Comparison of ENCODE assay signal across 11 mouse cellular contexts in the genomic region with DNA sequence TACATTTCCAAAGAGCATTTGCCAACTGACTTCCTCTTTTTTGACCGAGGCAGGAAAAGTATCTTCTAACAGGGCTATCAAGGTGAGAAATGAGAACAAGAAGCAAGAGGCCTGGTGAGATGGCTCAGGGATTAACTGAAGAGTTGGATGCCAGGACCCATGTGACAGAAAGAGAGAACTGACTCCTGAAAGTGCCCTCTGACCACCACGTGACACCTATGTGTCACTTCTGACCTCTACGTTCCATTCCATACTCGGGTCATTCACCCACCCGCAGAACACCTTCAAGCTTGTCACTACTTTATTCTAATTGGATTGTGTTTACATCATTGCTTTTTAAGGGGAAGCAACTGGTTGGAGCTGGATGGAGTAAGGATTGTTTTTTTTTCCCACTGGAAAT. TPM values are rescaled to one million over a fixed set of nuclear protein-coding genes. Genes with fewer than 3 reads are reported as not detected.
DNase-seq lines count a peak whose midpoint lies in the region; ATAC-seq and TF ChIP-seq lines count a peak whose summit lies in the region.
"Had no signal": no experiment of that assay in that cellular context is flagged by ENCODE, and none has a peak within 500 bp of the region (broad histone marks: within the 10 kb centered on the region; RNA-seq: fewer than 3 reads in every experiment).

No protein-coding gene starts in this region.

- no peak for DNase-seq in stomach, postnatal 0 days (ENCODE audit: low spot score)
- DNase-seq in kidney, adult 8-10 months, result peak; percentile 76 to 84
- DNase-seq in thymus, postnatal 4 days, result no peak

- no peak overlapping the region for H3K9ac ChIP-seq in hindbrain, embryonic 13.5 days
- H3K9ac ChIP-seq in hindbrain, embryonic 16.5 days (ENCODE audit: low read depth, low read length), result no peak overlapping the region
- no peak overlapping the region for H3K9ac ChIP-seq in stomach, embryonic 16.5 days (ENCODE audit: low read length)
- no peak overlapping the region for H3K9ac ChIP-seq in stomach, postnatal 0 days (ENCODE audit: low read length)
- no peak overlapping the region for H3K9ac ChIP-seq in heart, embryonic 11.5 days (ENCODE audit: low read depth, low read length)
- H3K9ac ChIP-seq: heart, embryonic 15.5 days had no signal

- 50% methylated on average over 5 of the region's 5 CpGs for WGBS in hindbrain, embryonic 13.5 days
- 53% methylated on average over 5 of the region's 5 CpGs for WGBS in hindbrain, embryonic 16.5 days
- WGBS in stomach, embryonic 16.5 days, result 40% methylated on average over 5 of the region's 5 CpGs
- WGBS in stomach, postnatal 0 days, result 35% methylated on average over 5 of the region's 5 CpGs
- 31% methylated on average over 5 of the region's 5 CpGs for WGBS in heart, embryonic 11.5 days (ENCODE audit: insufficient replicate concordance)

- H3K36me3 ChIP-seq in hindbrain, embryonic 13.5 days, result no peaks in the 10 kb centered on the region
- H3K36me3 ChIP-seq in hindbrain, embryonic 16.5 days (ENCODE audit: control insufficient read depth, insufficient read depth, low read length), result no peaks in the 10 kb centered on the region
- H3K36me3 ChIP-seq in stomach, embryonic 16.5 days (ENCODE audit: control insufficient read depth, insufficient read depth, low read length), result no peaks in the 10 kb centered on the region
- H3K36me3 ChIP-seq in stomach, postnatal 0 days (ENCODE audit: control insufficient read depth, insufficient read depth, low read length), result no peaks in the 10 kb centered on the region
- no peaks in the 10 kb centered on the region for H3K36me3 ChIP-seq in heart, embryonic 11.5 days (ENCODE audit: control insufficient read depth, insufficient read depth, low read length)
- H3K36me3 ChIP-seq: heart, embryonic 15.5 days had no signal

- no peak overlapping the region for H3K27ac ChIP-seq in hindbrain, embryonic 13.5 days
- no peak overlapping the region for H3K27ac ChIP-seq in hindbrain, embryonic 16.5 days (ENCODE audit: low read depth, low read length)
- H3K27ac ChIP-seq in stomach, embryonic 16.5 days (ENCODE audit: low read length), result no peak overlapping the region
- no peak overlapping the region for H3K27ac ChIP-seq in stomach, postnatal 0 days (replicated peaks)
- H3K27ac ChIP-seq in heart, embryonic 11.5 days (ENCODE audit: low read depth, low read length), result no peak overlapping the region
- H3K27ac ChIP-seq: heart, embryonic 15.5 days had no signal

- peaks cover 9% of the 10 kb centered on the region; the same call in 1 of the 2 replicates for H3K4me1 ChIP-seq in hindbrain, embryonic 13.5 days (replicated peaks)
- H3K4me1 ChIP-seq in hindbrain, embryonic 16.5 days (ENCODE audit: control insufficient read depth, insufficient read depth, low read depth, low read length), result peaks cover 2% of the 10 kb centered on the region; the same call in 1 of the 2 replicates
- H3K4me1 ChIP-seq in stomach, embryonic 16.5 days (ENCODE audit: control insufficient read depth, insufficient read depth, low read length), result 0 out of 2 replicates have a peak, but pooled peaks cover 3% of the 10 kb centered on the region
- H3K4me1 ChIP-seq in stomach, postnatal 0 days (replicated peaks; ENCODE audit: control insufficient read depth, insufficient read depth), result no peaks in the 10 kb centered on the region
- peaks cover 9% of the 10 kb centered on the region for H3K4me1 ChIP-seq in heart, embryonic 11.5 days (ENCODE audit: control insufficient read depth, insufficient read depth, low read length)

- no peak overlapping the region for H3K4me3 ChIP-seq in hindbrain, embryonic 13.5 days
- H3K4me3 ChIP-seq in hindbrain, embryonic 16.5 days (ENCODE audit: low read length), result no peak overlapping the region
- no peak overlapping the region for H3K4me3 ChIP-seq in stomach, embryonic 16.5 days (replicated peaks; ENCODE audit: low read length)
- no peak overlapping the region for H3K4me3 ChIP-seq in stomach, postnatal 0 days (ENCODE audit: low read depth, low read length)
- H3K4me3 ChIP-seq in heart, embryonic 11.5 days (ENCODE audit: low read depth, low read length), result no peak overlapping the region
- H3K4me3 ChIP-seq: heart, embryonic 15.5 days had no signal

- no peak for TF ChIP-seq EP300 in stomach, postnatal 0 days (optimal IDR thresholded peaks at IDR 0.05)

- no peak overlapping the region for H3K4me2 ChIP-seq in hindbrain, embryonic 13.5 days
- H3K4me2 ChIP-seq in hindbrain, embryonic 16.5 days (ENCODE audit: low read length), result no peak overlapping the region
- H3K4me2 ChIP-seq in stomach, embryonic 16.5 days (ENCODE audit: low read depth, low read length), result no peak overlapping the region
- no peak overlapping the region for H3K4me2 ChIP-seq in stomach, postnatal 0 days (replicated peaks; ENCODE audit: low read depth)
- H3K4me2 ChIP-seq in heart, embryonic 11.5 days, result no peak overlapping the region
- H3K4me2 ChIP-seq: heart, embryonic 15.5 days had no signal

- no peaks in the 10 kb centered on the region for H3K9me3 ChIP-seq in hindbrain, embryonic 13.5 days
- no peaks in the 10 kb centered on the region for H3K9me3 ChIP-seq in hindbrain, embryonic 16.5 days (ENCODE audit: control insufficient read depth, low read length)
- no peaks in the 10 kb centered on the region for H3K9me3 ChIP-seq in stomach, embryonic 16.5 days (replicated peaks; ENCODE audit: control insufficient read depth, low read length)
- H3K9me3 ChIP-seq in stomach, postnatal 0 days (ENCODE audit: control insufficient read depth, low read length), result no peaks in the 10 kb centered on the region
- no peaks in the 10 kb centered on the region for H3K9me3 ChIP-seq in heart, embryonic 11.5 days (replicated peaks; ENCODE audit: control insufficient read depth, low read length)
- H3K9me3 ChIP-seq: heart, embryonic 15.5 days had no signal

- TF ChIP-seq CTCF in stomach, postnatal 0 days (IDR thresholded peaks at IDR 0.05; ENCODE audit: low read depth), result no peak

- 0 out of 2 replicates have a peak, but pooled peaks have one; percentile 4 for ATAC-seq in hindbrain, embryonic 13.5 days (ENCODE audit: low FRiP score)
- no peak for ATAC-seq in hindbrain, embryonic 16.5 days
- 0 out of 2 replicates have a peak, but pooled peaks have one; percentile 7 for ATAC-seq in stomach, embryonic 16.5 days (ENCODE audit: insufficient read depth, low FRiP score)
- no peak for ATAC-seq in stomach, postnatal 0 days (ENCODE audit: low FRiP score, low TSS enrichment)
- peak; percentile 21 for ATAC-seq in megakaryocyte progenitor cell, adult 5-6 weeks (replicated peaks; ENCODE audit: poor library complexity)
- ATAC-seq in heart, embryonic 11.5 days (replicated peaks; ENCODE audit: insufficient number of reproducible peaks, low FRiP score, low TSS enrichment), result no peak

- H3K27me3 ChIP-seq in hindbrain, embryonic 13.5 days, result 0 out of 2 replicates have a peak, but pooled peaks cover 3% of the 10 kb centered on the region
- no peaks in the 10 kb centered on the region; the same call in 1 of the 2 replicates for H3K27me3 ChIP-seq in hindbrain, embryonic 16.5 days (replicated peaks; ENCODE audit: control insufficient read depth, insufficient read depth, low read length)
- no peaks in the 10 kb centered on the region for H3K27me3 ChIP-seq in stomach, embryonic 16.5 days (ENCODE audit: control insufficient read depth, insufficient read depth, low read length)
- H3K27me3 ChIP-seq in stomach, postnatal 0 days (ENCODE audit: control insufficient read depth, insufficient read depth, low read length), result no peaks in the 10 kb centered on the region
- no peaks in the 10 kb centered on the region for H3K27me3 ChIP-seq in heart, embryonic 11.5 days (ENCODE audit: control insufficient read depth, insufficient read depth, low read length)
- H3K27me3 ChIP-seq: heart, embryonic 15.5 days had no signal

RNA-seq across cellular contexts. Expression of a gene that starts 20.8 kb away (rescaled TPM):
- polyA plus RNA-seq in hindbrain, embryonic 13.5 days (2015; fragmentation: Nextera tagmentation; extraction: Ambion mirVana), result 41.9 and 48.5 TPM in 2 replicates
- polyA plus RNA-seq in hindbrain, embryonic 16.5 days (2015; fragmentation: Nextera tagmentation; extraction: Ambion mirVana), result 45.4 and 48.1 TPM in 2 replicates
- 49.9 and 50.9 TPM in 2 replicates for polyA plus RNA-seq in stomach, embryonic 16.5 days (2015; fragmentation: Nextera tagmentation; extraction: Ambion mirVana)
- polyA plus RNA-seq in stomach, postnatal 0 days (2015; fragmentation: Nextera tagmentation; extraction: Ambion mirVana), result 23.3 and 28.6 TPM in 2 replicates
- total RNA-seq in megakaryocyte progenitor cell, adult 5-6 weeks (2015), result 27.5 and 33.6 TPM in 2 replicates
- 39.2 and 44.7 TPM in 2 replicates for total RNA-seq in megakaryocyte progenitor cell, adult 5-6 weeks (2017)
- 73.6 and 80.0 TPM in 2 replicates for polyA plus RNA-seq in heart, embryonic 11.5 days (2014; fragmentation: Nextera tagmentation; extraction: Ambion mirVana)

RNA-seq across cellular contexts. Expression of a gene that starts 54.2 kb away (rescaled TPM):
- 0.96 and 1.1 TPM in 2 replicates for polyA plus RNA-seq in hindbrain, embryonic 13.5 days (2015; fragmentation: Nextera tagmentation; extraction: Ambion mirVana)
- polyA plus RNA-seq in hindbrain, embryonic 16.5 days (2015; fragmentation: Nextera tagmentation; extraction: Ambion mirVana), result 1.3 TPM in 2 replicates
- 16.1 and 17.6 TPM in 2 replicates for polyA plus RNA-seq in stomach, embryonic 16.5 days (2015; fragmentation: Nextera tagmentation; extraction: Ambion mirVana)
- polyA plus RNA-seq in stomach, postnatal 0 days (2015; fragmentation: Nextera tagmentation; extraction: Ambion mirVana), result 13.5 and 15.4 TPM in 2 replicates
- total RNA-seq in megakaryocyte progenitor cell, adult 5-6 weeks (2015), result not detected in 2 replicates
- not detected in 2 replicates for total RNA-seq in megakaryocyte progenitor cell, adult 5-6 weeks (2017)
- polyA plus RNA-seq in heart, embryonic 11.5 days (2014; fragmentation: Nextera tagmentation; extraction: Ambion mirVana), result 5.0 and 6.4 TPM in 2 replicates
- total RNA-seq: megakaryocyte-erythroid progenitor cell, adult 5-6 weeks had no signal
- polyA plus RNA-seq: activated CD4-positive, CD25-positive, alpha-beta regulatory T cell, adult 4 months had no signal

Comparison
In these comparisons a context has a peak if more than half of its experiments do, and no peak if none do; other contexts are left out.
1. ATAC-seq: peak in hindbrain, embryonic 13.5 days (single experiment), stomach, embryonic 16.5 days (single experiment) and megakaryocyte progenitor cell, adult 5-6 weeks (single experiment); none in hindbrain, embryonic 16.5 days (single experiment), stomach, postnatal 0 days (single experiment) and heart, embryonic 11.5 days (single experiment).
2. DNase-seq: peak in kidney, adult 8-10 months (2 of 2); none in stomach, postnatal 0 days (single experiment) and thymus, postnatal 4 days (single experiment).